Mouse (Mus musculus) heart, adult 2 months (tissue): Measurements from ENCODE around the gene Tmem183a.

ENCODE experiments used
- CTCF ChIP-seq: fragments of 200-600 bp; IDR thresholded peaks from 2 replicates; pipeline ENCODE4 v1.8.1; 2022; ENCODE audit warnings: antibody characterized with exemption, mild to moderate bottlenecking, moderate library complexity
- POLR2A ChIP-seq: fragments of 200-500 bp; IDR thresholded peaks from 2 replicates; pipeline ENCODE4 v1.6.1; 2011; ENCODE audit warnings: mild to moderate bottlenecking, low read depth, low read length, control low read depth; ENCODE audit not compliant: insufficient read depth

- TF ChIP-seq POLR2A: no peak
- no peak for TF ChIP-seq CTCF
Measured at GRCm38 (mm10) chr1:134310291-134310690, 51.5 kb downstream of the Tmem183a start.
